Mouse (Mus musculus) thymus, postnatal 10 days (tissue): ENCODE data around the gene Ddx6.
A peak's percentile ranks its signal among the peaks of the same experiment; 100 is the strongest.
"Not testable (repeated sequence)": the region's sequence is repeated elsewhere in the genome, so short reads cannot be mapped to it uniquely, and the experiment has no call there.

ENCODE experiments used
- DNase-seq, 2 experiments: peaks; one replicate each; pipeline ENCODE4 v3.0.0; 2021; ENCODE audit warnings: low spot score in 2 of 2

Ddx6 gene

GRCm38 (mm10) chr9:44593886-44594285 is 10.8 kb upstream of the Ddx6 start:
- DNase-seq = no peak

DNA sequence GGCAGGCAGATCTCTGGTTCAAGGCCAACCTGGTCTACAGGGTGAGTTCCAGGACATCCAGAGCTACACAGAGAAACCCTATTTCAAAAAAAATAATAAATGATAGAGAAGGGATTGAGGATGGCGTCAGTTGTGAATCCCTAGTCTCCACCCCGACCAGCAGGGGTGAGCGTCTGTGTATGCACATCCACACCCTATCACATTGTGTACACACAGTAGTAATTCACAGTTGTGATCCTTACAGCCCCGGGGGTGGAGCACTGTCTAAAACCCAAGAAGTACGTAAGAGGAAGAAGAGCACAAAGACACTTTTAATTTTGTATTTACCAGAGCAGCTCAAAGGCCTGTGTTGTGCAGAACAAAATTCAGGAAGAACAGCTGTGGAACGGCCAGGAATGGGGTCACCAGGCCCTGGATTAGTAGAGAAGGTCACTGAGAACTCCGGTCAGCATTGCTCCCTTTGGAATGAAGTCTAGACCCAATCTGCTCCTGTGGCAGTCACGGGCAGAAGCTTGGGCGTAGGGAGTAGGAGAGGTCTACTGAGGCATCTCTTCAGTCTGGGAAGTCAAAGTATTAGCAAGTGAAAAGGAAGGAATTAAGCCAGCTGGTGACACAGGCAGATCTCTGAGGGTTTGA is 9.7 kb upstream of the Ddx6 start:
- DNase-seq = no peak

GRCm38 (mm10) chr9:44595537-44595930 is 9.2 kb upstream of the Ddx6 start:
- DNase-seq = no peak

GRCm38 (mm10) chr9:44597742-44598141 is 7.0 kb upstream of the Ddx6 start:
- no peak for DNase-seq

GRCm38 (mm10) chr9:44598899-44599495 is 5.7 kb upstream of the Ddx6 start:
- DNase-seq = no peak

DNA sequence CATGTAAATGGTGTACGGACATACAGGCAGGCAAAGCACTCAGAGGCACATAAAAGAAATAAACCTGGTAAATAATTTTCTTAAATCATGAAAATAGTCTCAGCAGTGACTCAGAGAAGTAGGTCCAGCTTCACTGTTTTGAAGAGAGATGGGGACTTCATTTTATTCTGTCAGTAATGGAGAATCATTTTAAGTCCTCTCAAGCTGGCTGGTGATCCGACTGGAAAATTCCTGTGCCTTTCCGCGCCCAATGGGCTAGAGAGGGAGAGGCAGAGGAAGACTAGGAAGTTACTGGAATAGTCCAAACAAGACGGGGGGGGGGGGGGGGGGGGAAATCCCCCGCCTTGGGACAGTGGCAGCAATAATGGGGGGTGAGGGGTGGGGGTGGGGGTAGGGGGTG is 5.1 kb upstream of the Ddx6 start:
- DNase-seq = no peak

DNA sequence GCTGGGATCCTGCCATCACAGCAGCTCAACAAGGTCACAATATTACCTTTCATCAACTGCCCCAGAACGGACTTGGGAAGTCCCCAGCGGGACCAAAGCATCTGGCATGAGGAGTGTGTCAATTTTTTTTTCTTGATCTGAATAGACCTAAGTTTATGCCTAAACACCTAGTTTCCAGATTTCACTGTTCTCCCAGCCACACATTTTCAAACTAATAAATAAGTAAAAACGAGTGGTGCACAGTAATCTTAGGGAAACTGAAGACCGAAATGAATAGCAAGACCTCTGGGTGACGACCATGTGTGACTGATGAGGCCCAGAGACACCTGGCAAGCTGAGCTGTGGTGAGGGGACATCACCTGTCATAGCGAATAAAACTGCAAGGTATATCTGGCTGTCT is 3.9 kb upstream of the Ddx6 start:
- DNase-seq = no peak

GRCm38 (mm10) chr9:44602766-44603165 is 1.9 kb upstream of the Ddx6 start:
- no peak for DNase-seq

- peak; percentile 48 to 62 for DNase-seq
Measured at GRCm38 (mm10) chr9:44603454-44604289, 1.0 kb upstream of the Ddx6 start.

- peak; percentile 73 to 81 for DNase-seq
Measured at GRCm38 (mm10) chr9:44604290-44604778, 358 bp upstream of the Ddx6 start.

DNA sequence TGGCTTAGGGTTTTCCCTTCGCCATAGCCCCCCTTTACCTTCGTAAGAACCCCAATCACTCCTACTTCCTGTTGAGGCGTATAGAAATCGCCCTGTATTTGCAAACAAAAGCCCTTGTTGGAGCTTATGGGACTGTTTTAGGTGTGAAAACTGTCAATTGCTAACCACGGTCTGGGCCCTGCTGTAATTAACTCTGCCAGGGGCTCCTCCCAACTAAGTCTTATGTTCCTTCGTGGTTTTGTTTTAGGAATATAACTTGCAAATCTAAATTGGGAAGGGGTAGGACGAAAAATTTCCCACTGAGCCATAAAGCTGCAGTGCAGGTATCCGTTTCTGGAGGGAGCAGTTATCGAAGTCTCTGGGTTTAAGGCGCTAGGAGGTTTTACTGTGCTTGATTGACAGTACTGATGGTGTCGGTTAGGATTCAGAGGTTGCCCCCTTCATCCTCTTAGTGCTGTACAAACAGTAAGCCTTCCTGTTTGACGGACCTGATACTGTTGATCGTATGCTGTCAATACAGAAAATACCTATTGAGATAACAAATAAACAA is 999 bp downstream of the Ddx6 start:
- DNase-seq = peak in 1 of 2 experiments; percentile 22

DNA sequence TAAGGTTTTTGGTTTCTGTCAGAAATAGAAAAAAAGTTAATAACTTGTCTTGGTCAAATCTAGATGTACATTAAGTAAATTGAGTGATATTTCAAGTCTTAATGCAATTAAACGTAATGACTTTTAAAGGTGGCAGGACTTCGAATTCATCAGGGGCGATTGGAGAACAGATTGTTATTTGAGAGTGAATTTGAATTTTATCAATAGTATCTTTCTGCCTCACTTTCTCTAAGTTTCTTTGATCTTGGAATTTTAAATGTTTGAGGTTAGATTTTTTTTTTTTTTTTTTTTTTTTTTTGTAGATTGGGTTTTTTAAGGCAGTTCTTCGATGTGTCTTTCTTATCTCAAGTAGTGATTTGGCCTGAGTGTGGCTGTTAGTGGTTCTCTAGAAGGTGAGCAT is 2.0 kb downstream of the Ddx6 start:
- DNase-seq = no peak

- DNase-seq = no peak
Measured at GRCm38 (mm10) chr9:44607306-44607705, 2.6 kb downstream of the Ddx6 start.

GRCm38 (mm10) chr9:44610371-44610770 is 5.7 kb downstream of the Ddx6 start:
- no peak for DNase-seq

DNA sequence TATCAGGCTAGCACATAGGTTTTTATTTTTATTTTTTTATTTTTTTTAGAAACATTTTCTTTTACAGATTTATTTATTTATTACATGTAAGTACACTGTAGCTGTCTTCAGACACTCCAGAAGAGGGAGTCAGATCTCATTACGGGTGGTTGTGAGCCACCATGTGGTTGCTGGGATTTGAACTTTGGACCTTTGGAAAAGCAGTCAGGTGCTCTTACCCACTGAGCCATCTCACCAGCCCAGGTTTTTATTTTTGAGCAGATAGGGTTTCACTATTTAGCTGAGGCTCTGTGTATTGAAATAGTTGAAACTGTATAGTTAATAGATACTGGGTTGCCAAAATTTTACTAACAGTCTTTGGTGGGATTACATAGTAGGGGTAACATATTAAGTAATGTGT is 8.4 kb downstream of the Ddx6 start:
- DNase-seq = not testable (repeated sequence)

DNA sequence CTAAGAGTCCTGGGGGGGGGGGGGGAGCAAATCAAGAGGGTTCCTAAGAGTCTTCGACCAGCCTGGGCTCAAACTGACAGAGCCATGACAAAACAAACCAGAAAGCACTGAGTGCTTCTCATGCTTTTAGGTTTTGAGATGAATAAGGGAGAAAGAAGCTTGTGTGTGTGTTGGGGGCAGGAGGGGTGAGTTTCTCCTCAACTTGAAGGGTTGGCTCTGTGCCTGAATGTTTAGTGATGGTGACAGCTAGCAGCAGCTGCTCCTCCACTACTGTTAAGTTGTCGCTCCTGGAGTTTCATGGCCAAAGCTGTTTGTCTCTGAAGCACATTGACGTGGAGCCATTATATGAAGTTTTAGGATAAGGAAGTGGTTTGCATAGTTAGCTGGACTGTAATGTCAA is 16.4 kb downstream of the Ddx6 start:
- no peak for DNase-seq

DNA sequence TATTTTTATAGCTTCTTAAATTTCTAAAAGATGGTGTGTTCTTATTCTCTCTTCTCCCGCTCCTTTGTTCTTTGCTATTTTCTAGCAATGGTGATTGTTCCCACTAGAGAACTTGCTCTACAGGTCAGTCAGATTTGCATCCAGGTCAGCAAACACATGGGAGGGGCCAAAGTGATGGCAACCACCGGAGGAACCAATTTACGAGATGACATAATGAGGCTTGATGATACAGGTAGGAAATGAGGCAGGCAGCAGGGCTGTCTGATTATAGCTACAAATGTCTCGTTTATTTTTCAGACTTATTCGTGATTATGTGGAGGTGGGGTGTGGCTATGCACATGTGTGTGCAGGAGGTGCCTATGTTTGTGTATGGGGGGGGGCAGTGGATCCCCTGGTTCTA is 19.7 kb downstream of the Ddx6 start:
- DNase-seq = no peak

- DNase-seq = no peak
Measured at GRCm38 (mm10) chr9:44626268-44626667, 21.6 kb downstream of the Ddx6 start.

DNA sequence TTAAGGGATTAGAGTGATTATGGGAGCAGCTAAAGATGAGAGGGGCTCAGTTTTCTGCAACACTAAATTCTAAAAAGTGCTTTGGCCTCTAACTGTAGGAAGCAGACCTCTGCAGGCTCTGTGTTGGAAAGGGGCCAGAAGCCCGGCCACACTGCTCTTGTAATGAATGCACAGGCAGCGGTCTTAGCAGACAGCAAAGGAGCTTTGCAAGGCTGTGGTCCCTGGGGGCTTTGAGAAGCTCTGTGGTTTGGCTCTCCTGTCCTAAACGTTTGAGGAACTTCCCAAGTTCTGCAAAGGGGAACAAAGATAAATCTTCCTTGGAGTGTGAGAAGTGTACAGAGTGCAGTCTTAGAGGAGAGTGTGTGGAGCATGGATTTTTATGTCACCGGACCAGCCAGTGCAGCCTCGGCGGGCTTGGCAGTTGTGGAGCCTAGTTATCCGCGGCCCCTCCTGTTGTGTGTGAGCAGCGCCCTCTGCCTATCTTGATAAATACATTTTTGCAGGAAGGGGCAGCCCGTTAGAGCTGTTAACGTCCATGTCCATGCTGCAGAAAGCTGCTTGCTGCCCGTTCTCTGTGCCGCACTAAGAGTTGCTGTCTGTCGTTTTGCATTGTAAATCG is 33.0 kb downstream of the Ddx6 start:
- DNase-seq = no peak

DNA sequence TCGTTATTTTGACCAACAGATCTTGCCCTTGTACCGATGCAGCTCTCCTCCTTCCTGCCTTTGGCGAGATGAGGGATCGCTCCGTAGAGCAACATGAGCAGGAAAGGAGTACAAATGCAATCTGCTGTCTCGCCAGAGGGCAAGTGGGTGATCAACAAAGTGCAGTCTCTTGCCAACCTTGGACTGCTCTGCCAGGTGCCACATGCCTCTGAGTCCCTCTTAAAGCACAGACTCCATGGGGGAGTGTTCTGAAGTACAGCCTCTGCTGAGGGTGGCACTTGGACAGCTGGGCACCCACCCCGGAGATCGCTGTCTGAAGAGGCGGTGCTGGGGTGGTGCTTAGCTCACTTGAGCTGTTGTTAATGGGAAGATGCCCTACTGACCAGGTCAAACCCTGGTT is 34.0 kb downstream of the Ddx6 start:
- not testable (repeated sequence) for DNase-seq

DNA sequence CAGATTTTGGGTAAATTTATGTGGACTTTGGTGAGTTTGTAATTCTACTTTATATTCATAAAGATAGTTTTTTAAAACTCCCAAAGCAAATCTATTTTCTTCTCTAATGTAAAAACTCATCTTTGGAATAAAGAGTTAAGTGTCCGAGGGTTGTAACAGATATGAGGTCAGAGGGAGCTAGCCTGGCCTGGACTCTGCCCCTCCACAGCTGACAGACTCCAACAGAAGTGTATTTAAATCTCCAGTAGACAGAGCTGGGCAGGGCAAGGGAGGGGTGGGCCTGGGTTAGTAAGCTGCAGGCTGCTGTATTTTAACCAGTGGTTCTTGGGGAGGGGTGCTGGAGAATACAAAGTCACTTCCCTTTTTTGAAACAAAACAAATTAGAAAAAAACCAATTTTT is 35.3 kb downstream of the Ddx6 start:
- not testable (repeated sequence) for DNase-seq
